Mouse (Mus musculus) G1E (cell line): ENCODE measurements around the gene Fut2.

Source experiments
- CTCF ChIP-seq: IDR thresholded peaks from 2 replicates; pipeline ENCODE4 v1.5.1; 2012; ENCODE audit warnings: low read depth, low read length, inconsistent platforms, mixed read lengths
- GATA1 ChIP-seq: IDR thresholded peaks from 2 replicates; pipeline ENCODE4 v1.6.1; 2012; ENCODE audit warnings: borderline replicate concordance, low read length, inconsistent platforms, mixed read lengths

DNA sequence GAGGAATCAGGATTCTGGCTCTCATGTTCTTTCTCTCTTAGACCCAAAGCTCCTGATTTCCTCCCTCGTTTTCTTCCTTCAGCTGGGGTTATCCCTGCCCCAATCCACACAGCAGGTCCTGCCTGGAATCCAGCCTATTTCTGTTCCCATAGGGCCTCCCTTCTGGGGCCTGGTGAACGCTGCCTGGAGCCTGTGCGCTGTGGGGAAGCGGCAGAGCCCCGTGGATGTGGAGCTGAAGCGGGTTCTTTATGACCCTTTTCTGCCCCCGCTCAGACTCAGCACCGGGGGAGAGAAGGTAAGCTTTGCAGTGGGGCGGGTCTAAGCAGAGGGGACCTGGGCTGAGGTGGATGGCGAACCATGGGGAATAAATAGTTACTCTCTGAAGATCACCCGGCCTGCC, 34.9 kb upstream of the Fut2 start:
- TF ChIP-seq CTCF: no peak
- TF ChIP-seq GATA1: no peak
